Mouse (Mus musculus) midbrain, embryonic 11.5 days (tissue): ENCODE results near the gene Mup20. TPM values are rescaled to one million over a fixed set of nuclear protein-coding genes. Genes with fewer than 3 reads are reported as not detected.
"Not testable (repeated sequence)": the region's sequence is repeated elsewhere in the genome, so short reads cannot be mapped to it uniquely, and the experiment has no call there.

ENCODE experiments used
- ATAC-seq: fragments of 200-750 bp; cut with Nextera tagmentation; 2 replicates; pipeline ENCODE4 v1.8.0; 2017; ENCODE audit warnings: moderate TSS enrichment, moderate library complexity; ENCODE audit not compliant: low FRiP score
- DNase-seq: peaks from one replicate; pipeline ENCODE4 v3.0.0; 2015; ENCODE audit warnings: low spot score; ENCODE audit errors: missing footprints
- H3K27ac ChIP-seq: fragments of 300-500 bp; sonication (generic); 2 replicates; pipeline ENCODE4 v1.5.1; 2014; ENCODE audit warnings: low read depth, low read length
- H3K27me3 ChIP-seq: fragments of 300-500 bp; sonication (generic); 2 replicates; pipeline ENCODE4 v1.6.1; 2014; ENCODE audit warnings: mild to moderate bottlenecking, low read length, moderate library complexity, mixed read lengths; ENCODE audit not compliant: control insufficient read depth, insufficient read depth
- H3K36me3 ChIP-seq: fragments of 300-500 bp; sonication (generic); 2 replicates; pipeline ENCODE4 v1.6.1; 2014; ENCODE audit warnings: mild to moderate bottlenecking, low read length, moderate library complexity, mixed read lengths; ENCODE audit not compliant: control insufficient read depth, insufficient read depth
- H3K4me1 ChIP-seq: fragments of 300-500 bp; sonication (generic); 2 replicates; pipeline ENCODE4 v1.6.1; 2014; ENCODE audit warnings: low read length; ENCODE audit not compliant: control insufficient read depth, insufficient read depth
- H3K4me2 ChIP-seq: fragments of 300-500 bp; sonication (generic); 2 replicates; pipeline ENCODE4 v1.6.1; 2014; ENCODE audit warnings: mild to moderate bottlenecking, moderate library complexity
- H3K4me3 ChIP-seq: fragments of 300-500 bp; sonication (generic); 2 replicates; pipeline ENCODE4 v1.5.1; 2014; ENCODE audit warnings: low read depth, low read length
- H3K9ac ChIP-seq: fragments of 300-500 bp; sonication (generic); 2 replicates; pipeline ENCODE4 v1.6.1; 2014; ENCODE audit warnings: low read length
- H3K9me3 ChIP-seq: fragments of 300-500 bp; sonication (generic); 2 replicates; pipeline ENCODE4 v1.6.1; 2016; ENCODE audit warnings: low read length; ENCODE audit not compliant: control insufficient read depth
- WGBS: fragments of 180-500 bp; shearing (Covaris S2); extraction: QIAGEN DNeasy Blood & Tissue Kit; methylation state at CpG from one replicate; pipeline ENCODE4 v1.1.7; 2014; 5-methylcytosine and 5-hydroxymethylcytosine counted together
- polyA plus RNA-seq: library from polyadenylated mRNA; unstranded; fragments of >200 nt; fragmentation: Nextera tagmentation; extraction: Ambion mirVana; gene quantifications from 2 replicates; pipeline ENCODE4 v1.2.1, GENCODE M21; 2014

Mup20 gene
- polyA plus RNA-seq, 1 experiment from 2014 or later, result not detected

- no peaks in the 10 kb centered on the region for H3K27me3 ChIP-seq
- ATAC-seq (no peak), DNase-seq (no peak)
- H3K4me1 ChIP-seq, result no peaks in the 10 kb centered on the region
- H3K27ac ChIP-seq, result no peak overlapping the region
- H3K4me3 ChIP-seq, result no peak overlapping the region
- no peaks in the 10 kb centered on the region for H3K9me3 ChIP-seq
- H3K36me3 ChIP-seq, result no peaks in the 10 kb centered on the region
- H3K9ac ChIP-seq, result no peak overlapping the region
- no peak overlapping the region for H3K4me2 ChIP-seq
- 90% methylated on average over 4 of the region's 4 CpGs for WGBS
These were observed 30.3 kb downstream of the Mup20 start for GRCm38 (mm10) chr4:62023646-62024045.

DNA sequence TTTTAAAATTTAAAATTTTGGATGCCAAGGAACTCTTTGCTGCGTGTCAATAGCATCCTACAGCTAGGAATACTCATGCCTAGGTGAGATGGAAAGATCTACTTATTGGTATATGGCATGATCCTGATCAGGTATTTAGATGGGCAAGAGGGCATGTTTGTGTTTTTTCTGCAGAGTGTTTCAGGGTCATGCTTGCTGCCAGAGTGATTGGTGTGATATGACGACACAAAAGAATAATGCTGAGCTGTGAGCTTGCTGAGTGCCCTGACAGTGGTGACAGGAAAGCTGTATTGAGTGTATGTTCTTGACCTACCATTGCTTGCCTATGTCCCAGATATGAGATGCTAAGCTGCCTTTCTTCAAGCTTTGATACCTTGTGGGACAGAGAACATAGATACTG lies 30.8 kb downstream of the Mup20 start:
- Histone ChIP-seq H3K4me1 (no peaks in the 10 kb centered on the region), H3K27me3 (no peaks in the 10 kb centered on the region), H3K9ac (no peak overlapping the region), H3K27ac (no peak overlapping the region), H3K9me3 (0 out of 2 replicates have a peak, but pooled peaks cover 2% of the 10 kb centered on the region), H3K36me3 (no peaks in the 10 kb centered on the region), H3K4me3 (no peak overlapping the region), H3K4me2 (no peak overlapping the region)
- ATAC-seq (no peak), DNase-seq (no peak)
- WGBS, result 82% methylated on average over 2 of the region's 2 CpGs

DNA sequence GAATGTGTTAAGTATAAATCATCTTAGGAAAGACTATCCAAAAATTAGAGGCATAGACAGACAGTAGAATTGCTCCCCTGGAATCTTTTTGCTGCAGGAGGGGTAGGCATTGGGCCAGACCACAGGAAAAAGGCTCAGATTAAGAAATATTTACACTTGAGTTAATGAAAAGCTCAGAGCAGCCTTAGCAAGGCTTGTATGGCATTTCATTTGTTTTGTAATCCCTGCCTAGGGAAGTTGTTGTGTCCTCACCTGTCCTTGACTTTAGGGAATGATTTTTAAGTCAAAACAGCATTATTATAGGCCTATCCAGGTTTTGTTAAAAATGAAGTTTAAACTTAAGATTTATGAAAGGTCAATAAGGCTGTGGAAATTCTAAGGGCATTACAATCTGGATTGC lies 33.4 kb downstream of the Mup20 start:
- not testable (repeated sequence) for H3K4me3 ChIP-seq, H3K4me1 ChIP-seq, H3K9me3 ChIP-seq, H3K27me3 ChIP-seq, H3K9ac ChIP-seq, H3K36me3 ChIP-seq, H3K4me2 ChIP-seq, H3K27ac ChIP-seq, ATAC-seq, DNase-seq

Other genes starting within 250 kb of the Mup20 start
- gene Mup5, start 218.9 kb downstream of the Mup20 start, polyA plus RNA-seq, result not detected in 2 replicates
- not detected in 2 replicates for gene Mup3, start 33.2 kb upstream of the Mup20 start, polyA plus RNA-seq
- not detected in 2 replicates for gene Mup21, start 96.7 kb upstream of the Mup20 start, polyA plus RNA-seq
- 29.3 and 35.7 TPM in 2 replicates for gene Zfp37, start 176.9 kb upstream of the Mup20 start, polyA plus RNA-seq
- gene Slc31a2, start 208.4 kb upstream of the Mup20 start, polyA plus RNA-seq, result 9.1 and 10.2 TPM in 2 replicates